Mouse (Mus musculus): ENCODE results near the gene Xbp1.
"Not testable (repeated sequence)": the region's sequence is repeated elsewhere in the genome, so short reads cannot be mapped to it uniquely, and the experiment has no call there.

The Xbp1 gene

DNA sequence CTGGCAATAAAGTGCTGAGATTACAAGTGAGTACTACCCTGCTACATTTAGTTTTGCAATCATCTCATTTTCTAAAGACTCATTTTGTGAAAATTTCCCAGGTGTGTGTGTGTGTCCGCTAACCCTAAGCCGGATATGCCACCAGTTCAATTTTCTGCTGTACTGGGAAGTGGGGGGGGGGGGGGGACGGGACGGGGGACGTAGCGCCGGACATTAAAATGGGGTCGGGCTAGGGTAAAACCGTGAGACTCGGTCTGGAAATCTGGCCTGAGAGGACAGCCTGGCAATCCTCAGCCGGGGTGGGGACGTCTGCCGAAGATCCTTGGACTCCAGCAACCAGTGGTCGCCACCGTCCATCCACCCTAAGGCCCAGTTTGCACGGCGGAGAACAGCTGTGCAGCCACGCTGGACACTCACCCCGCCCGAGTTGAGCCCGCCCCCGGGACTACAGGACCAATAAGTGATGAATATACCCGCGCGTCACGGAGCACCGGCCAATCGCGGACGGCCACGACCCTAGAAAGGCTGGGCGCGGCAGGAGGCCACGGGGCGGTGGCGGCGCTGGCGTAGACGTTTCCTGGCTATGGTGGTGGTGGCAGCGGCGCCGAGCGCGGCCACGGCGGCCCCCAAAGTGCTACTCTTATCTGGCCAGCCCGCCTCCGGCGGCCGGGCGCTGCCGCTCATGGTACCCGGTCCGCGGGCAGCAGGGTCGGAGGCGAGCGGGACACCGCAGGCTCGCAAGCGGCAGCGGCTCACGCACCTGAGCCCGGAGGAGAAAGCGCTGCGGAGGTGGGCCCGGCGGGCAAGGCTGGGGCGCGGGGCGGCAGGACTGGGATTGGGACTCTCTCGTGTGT is at the start of gene Xbp1:
TSS of gene Xbp1 (plus strand) at position 248 of the 854 bp plus-strand sequence.
- DNase-seq, result peak; percentile 98

DNA sequence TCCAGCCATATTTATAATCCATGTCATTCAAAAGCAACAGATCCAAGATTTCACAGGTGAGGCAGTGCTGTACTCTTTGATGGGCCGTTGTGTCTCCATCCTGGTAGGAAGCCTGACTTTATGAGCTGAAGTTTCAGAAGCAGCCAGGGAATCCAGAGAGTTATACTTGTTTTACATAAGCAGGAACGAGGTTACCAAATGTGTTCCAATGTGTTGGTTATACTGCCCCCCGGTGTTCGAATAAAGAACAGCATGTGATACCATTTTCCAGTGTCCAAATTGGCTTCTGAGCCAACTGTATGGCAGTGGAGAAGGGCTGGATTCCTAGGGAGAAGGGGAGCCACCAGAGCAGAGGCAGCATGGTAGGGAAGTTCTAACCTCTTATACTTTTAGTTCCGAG is 46.3 kb upstream of the Xbp1 start:
- DNase-seq, result peak; percentile 77

DNA sequence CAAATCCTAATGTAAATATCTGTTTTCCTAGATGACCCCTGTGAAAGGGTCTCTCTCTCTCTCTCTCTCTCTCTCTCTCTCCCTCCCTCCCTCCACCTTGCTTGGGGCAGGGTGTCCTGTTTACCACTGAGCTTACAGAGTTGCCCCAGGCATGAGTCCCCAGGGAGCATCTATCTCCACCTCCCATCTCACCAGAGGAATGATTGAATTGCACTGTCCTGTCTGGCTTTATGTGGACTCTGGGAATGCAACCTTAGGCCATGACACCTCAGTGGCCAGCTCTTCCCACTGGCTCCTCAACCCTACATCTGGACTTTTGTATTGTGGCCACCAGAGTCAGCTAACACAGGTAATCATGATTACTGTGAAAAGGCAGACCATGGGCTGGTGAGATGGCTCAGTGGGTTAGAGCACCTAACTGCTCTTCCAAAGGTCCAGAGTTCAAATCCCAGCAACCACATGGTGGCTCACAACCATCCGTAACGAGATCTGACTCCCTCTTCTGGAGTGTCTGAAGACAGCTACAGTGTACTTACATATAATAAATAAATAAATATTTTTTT is 44.8 kb upstream of the Xbp1 start:
- DNase-seq, result not testable (repeated sequence)

DNA sequence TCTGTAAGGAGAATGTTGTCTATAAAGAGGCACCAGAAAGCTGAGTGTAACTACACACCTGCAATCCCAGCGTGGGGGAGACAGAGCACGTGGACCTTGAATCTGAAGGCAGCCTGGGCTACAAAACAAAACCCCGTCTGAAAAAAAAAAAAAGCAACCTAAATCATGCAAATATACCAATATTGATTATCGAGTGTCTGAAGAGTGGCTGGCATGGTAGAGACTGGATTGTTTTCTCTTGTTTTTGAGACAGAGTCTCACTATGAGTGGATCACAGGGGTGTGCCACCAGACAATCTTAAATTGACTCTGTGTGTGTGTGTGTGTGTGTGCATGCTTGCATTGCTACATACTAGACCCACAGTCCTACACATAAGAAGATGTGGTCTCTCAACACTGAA is 43.7 kb upstream of the Xbp1 start:
- no peak for DNase-seq

DNA sequence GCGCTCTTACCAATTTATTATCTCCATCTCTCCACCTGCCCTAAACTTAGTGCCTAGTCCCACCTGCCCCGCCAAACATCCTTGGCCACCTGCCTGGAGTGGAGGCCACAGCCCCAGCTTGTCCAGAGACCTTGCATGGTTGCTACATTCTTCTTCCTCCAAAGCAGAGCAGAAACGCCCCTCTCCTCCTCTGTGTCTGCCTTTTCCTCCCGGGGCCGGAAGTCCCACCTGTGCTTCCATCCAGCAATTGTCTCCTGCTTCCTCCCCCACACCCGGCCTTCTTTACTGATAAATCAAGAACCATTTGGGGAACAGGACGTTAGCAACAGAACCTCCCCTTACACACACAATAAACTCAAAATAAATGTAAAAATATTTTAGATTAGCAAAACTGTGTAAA is 42.3 kb upstream of the Xbp1 start:
- no peak for DNase-seq

DNA sequence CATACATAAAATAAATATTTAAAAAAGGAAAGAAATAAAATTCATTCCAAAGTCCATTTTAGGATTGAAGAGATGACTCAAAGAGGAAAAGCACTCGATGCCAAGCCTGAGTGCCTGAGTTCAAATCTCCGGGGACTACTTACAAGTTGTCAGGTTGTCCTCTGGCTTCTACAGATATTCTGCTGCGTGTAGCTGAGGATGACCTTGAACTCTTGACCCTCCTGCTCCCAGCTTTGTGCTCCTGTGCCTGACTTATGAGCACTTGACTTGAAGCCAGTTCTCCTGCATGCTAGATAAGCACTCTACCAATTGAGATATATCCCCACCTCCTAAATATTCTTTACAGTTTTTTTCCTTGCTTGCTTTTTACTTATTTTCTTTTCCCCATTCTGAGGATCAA is 41.6 kb upstream of the Xbp1 start:
- no peak for DNase-seq

DNA sequence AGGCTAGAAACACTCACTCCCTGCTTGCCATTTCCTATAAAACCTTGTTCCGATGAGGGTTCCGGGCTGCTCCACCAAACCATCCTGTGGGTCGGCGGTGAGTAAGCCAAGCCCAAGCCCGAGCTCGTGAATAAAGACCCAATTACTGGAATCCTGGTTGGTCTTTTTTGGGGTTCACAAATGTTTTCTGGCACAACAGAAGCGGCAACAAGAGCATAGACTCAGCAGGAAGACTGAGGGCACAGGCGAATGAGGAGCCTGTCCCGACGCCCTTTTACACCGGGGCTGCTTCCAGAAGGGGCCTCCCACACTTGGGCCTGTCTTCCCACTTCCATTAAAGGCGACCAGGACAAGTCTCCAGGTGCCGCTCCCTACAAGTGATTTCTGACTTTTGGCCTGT is 37.9 kb upstream of the Xbp1 start:
- no peak for DNase-seq

DNA sequence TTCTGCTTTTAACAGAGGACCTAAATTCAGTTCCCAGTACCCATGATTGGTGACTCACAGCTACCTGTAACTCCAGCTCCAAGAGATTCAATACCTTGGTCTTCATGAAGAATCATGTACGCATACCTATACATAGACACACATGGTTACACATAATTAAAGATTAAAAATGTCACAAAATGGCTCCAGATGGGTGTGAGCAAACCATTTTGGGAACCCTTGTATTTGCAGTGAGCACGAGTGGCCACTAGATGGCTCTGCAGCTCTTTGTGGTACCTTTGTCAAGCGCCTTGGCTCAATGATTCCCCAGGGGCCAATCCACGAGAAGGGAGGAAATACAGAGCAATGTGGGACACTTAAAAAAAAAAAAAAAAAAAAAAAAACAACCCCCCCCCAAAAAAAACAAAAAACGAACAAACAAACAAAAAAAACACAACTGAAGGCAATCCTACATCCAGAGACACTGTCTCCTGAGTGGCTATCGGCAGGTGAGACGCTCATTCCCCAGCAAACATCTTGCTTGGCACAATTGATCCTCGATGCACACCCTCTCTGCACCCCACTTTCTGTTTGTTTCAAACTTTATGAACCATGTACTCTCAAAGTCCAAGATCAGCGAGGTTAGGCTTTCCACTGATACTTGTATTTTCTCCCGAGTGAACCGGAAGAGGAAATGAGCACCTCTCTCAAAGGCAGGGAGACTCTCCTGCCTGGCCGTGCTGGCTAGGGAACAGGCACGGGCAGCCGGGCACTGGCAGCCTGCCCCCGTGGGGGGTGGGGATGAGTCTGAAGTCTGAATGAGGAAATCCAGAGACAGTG is 35.1 kb upstream of the Xbp1 start:
- peak; percentile 80 for DNase-seq

DNA sequence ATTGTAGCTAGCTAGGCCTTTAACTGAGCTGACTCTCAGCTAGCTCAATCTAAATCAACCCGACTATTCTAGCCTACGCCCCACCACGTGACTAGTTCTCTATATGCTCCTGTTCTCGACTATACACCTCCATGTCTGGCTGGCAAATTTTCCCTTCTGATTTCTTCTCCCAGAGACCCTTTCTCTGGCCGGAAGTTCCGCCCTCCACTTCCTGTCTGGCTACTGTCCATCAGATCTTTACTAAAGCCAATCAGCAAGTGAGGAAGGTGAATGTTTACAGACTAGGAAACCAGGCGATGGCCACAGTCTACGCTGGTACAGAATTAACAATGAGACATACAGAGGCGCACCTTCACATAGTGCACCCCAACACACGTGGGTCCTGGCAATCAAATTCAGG is 31.0 kb upstream of the Xbp1 start:
- DNase-seq, result not testable (repeated sequence)

DNA sequence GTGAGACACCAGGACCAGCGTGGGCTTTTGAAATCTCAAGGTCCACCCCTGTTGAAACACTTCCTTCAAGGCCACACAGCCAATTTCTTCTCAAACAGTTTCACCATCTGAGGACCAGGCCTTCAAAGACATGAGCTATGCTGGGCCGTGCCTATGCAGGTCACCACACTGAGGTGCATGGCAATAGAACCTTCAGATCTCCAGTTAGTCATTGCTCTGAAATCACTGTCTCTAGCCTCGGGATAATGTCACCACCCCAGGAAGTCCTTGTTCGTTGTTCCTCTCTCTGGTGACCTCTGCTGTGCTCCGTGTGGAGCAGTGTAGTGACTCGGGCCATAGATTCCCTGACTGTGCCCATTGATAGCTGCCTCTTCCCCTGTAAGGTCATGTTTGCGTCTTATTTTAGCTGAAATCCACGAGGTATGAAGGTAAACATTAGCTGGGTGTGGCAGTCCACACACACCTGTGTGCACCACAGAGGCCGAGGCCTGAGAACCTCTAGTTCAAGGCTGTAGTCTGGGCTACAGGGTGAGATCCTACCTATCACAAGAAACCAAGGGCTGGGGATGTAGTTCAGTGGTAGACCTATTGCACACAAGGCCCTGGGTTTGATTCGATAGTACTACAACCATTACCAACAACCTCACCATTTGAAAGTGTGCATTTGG is 29.3 kb upstream of the Xbp1 start:
- no peak for DNase-seq

DNA sequence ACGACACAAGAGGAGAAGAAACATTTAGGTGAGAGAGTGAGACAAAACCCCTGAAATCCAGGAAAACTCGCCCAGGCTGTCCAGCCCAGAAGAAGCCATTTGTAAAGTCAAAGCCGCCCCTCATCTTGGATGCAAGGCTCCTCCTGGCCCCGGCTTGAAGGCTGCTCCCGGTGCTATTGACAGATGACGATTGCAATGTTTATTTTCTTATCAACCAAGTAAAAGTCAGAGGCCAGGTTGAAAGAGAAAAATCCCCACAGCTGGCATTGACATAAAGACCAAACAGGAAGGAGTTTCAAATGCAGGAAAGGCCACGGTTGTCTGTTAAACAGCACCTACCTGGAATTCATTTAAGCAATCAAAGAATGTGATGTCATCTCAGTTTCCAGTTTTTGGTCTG is 28.5 kb upstream of the Xbp1 start:
- no peak for DNase-seq

DNA sequence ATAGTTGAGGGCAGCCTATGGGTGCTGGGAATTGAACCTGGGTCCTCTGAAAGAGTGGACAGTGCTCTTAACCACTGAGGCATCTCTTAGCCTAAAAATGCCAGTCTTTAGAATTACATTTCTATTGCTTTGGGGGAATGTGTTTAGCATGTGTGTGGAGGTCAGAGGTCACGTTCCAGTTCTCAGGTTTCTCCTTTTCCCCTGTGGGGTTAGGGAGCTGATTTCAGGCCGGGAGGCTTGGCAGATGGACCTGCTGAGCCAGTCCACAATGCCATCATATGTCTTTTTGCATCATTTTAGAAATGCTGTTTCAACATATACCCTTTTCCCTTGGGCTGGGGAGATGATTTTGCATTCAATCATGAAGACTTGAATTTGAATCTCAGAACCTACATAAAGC is 26.6 kb upstream of the Xbp1 start:
- DNase-seq, result no peak

DNA sequence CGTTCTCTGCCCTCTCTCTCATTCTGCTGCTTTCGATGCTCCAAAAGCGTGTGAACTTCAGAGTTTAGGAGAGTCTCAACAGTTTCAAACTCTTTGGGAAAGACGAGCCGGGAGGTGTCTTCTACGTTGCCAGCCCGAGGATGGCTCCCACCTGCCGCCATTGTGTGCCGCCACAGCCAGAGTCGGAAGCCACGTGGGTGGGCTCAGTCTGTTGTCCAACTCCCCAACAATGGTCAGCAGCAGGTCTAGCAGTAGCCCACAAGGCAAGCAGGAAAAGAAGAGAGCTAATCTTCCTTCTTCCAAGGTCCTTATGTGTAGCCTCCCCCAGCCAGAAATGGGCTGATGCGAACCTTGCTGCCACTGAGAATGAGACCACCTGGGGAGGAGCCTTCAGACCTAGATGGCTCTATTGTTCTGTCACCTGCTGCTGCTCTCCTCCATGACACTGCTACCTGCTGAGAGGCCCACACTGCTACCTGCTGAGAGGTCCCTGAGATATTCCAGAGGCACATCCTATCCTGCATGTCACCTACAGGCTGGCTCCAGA is 25.1 kb upstream of the Xbp1 start:
- no peak for DNase-seq

DNA sequence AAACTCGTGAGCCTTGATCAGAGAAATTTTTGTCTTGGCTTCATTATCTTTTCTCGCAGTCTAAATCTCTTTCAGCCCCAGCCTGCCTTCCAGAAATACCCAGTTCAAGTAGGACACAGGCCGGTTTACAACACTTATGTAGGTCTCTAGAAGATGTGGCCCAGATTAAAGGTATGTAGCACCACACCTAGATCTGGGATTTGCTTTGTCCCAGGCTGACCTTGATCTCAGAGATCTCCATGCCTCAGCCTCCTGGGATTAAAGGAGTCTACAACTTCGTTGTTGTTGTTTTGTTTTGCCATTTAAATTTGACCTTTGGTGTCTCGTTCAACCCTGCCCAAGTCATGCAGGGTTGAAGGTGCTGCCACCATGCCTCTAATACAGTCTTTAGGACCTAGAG is 24.6 kb upstream of the Xbp1 start:
- no peak for DNase-seq

DNA sequence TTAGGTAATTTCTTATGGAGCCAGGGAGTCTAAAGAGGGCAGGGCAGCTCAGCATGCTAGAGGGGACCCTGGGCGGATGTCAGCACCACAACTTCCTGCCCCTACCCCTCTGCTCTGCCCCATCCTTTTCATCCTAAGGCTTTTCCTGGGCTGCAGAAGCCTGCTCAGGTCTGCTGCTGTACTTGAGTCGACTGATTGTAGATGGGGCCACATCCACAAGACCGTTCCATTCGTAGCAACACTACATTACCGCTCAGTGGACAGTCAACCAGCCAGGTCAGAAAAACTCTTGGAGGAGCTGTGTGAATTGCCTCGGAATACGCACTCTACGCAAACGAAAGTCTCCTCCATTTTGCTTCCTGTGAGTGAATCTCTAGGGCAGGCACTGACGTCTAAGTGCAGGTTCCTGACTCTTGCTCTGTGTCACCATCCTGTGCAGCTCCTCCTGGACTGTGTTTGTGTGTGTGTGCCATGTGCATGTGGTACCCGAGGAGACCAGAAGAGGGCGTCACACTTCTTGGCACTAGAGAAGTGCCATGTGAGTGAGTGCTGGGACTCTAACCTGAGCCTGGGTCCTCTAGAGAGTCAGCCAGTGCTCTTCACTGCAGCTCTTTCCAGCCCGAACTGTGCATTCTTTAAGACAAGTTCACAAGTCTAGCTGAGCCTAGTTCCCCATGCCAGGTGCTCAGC is 23.8 kb upstream of the Xbp1 start:
- DNase-seq, result no peak

DNA sequence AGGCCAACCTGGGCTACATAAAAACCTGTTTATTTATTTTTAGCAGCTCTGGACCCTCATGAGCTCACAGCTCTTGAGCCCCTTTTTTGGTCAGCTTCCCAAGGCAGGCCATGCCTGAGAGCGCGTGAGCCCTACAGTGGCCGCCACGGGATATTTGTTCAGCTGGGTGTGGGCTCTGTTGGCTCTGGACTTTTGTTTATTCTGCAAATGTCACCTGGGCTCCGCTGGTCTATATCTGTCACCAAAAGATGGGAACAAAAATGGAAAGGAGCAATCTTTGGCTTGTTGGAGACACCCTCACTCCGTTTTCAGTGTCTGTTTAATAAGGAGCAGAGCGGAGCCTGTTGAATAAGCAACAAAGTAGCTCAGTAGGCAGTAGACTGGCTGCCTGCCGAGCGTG is 22.0 kb upstream of the Xbp1 start:
- no peak for DNase-seq

DNA sequence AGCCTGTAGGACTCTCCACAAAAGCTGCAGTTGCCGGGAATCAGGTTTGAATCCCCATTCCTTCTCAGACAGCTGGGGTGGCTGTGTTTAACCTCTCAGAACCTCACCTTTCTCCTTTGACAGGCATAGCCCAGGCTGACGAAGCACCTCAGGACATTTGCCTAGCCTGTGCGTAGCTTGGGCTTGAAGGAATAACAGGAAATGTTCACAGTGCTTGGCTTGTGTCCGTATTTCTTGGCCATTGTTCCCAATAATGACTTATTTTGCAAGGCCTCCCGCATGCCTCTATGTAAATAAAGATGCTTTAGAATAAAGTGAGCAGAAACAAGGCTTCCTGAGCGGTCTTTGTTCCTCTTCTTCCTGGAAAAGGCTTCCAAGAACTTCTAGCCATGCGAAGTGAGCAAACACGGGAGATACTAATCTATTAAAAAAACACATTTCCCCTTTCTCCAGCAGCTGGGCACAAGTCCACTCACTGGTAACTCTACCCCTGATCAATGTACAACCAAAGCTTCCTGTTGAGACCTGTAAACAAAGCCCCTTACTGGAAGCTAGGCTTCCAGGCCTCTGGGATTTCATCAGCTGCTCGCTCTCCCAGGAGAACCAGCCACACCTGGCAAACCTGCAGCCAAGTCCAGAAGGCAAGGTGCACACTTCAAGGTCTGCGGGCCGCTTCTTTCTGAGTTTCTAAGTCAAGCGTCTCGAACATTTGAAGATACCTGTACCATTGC is 21.4 kb upstream of the Xbp1 start:
- no peak for DNase-seq

DNA sequence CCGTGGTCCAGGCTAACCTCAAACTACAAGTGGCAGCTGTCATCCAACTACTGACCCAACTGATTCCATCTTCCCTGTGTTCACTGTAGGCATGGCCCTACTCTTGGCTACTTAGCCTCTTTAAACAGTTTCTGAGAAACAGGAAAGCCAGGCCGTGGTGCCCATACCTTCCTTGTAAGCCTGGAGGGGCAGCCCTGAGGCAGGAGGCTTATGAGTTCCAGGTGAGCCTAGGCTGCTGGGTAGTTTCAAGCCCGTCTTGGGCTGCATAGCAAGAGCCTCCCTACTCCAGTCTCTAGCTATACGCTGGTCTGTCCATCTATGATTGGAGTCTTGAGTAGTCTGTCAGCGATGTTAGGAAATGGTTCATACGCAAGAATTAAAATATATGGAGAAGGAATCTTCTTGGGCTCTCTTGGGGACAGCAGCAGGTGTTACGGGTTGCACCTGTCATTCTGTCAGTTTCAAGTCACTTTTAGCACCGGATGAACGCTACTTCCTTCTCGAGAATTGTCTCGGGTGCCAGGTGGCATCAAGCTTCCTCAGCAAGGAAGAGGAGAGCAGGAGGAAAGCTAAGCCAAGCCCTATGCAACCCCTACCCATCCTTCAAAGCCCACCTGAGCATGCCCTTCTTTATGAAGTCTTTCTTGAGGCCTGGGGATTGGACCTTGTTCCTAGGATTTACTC is 20.4 kb upstream of the Xbp1 start:
- no peak for DNase-seq

DNA sequence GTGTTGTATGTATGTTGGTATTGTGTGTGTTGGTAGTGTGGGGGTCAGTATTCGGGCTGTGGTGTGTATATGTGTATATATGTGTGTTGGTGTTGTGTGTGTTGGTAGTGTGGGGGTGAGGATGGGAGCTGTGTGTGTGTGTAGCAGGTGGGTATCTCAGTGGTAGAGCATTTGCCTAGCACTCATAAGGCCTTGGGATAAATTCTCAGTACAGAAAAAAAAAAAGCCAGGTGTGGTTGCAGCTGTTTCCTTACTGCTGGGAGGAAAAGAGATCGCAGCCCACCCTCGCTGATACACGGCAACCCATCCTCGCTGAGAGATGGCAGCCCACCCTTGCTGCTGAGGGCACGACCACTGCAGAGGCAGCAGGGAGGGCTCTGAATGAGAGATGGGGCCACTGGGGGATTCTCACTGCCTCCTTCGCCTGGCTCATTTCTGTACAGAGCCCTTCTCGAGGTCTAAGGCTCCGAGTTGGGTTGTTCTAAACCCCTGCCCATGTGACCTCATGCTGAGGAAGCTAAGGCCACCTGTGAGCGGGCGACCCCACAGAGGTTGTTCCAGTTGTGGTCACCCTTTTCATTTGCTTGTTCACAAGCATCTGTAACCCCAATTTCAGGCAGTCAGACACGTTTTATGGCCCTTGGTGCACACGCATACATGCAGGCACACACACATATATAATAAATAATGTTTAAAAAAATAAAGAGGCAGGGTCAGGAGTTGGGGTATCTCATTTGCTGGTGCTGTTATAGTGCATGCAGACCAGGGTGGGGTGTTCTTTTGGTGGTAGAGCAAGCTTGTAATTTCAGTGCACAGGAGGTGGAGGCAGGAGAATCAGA is 19.3 kb upstream of the Xbp1 start:
- DNase-seq, result no peak

Measured in cerebellum, adult 8-10 months (tissue).